Mouse (Mus musculus): ENCODE data around the gene Anp32e.

DNA sequence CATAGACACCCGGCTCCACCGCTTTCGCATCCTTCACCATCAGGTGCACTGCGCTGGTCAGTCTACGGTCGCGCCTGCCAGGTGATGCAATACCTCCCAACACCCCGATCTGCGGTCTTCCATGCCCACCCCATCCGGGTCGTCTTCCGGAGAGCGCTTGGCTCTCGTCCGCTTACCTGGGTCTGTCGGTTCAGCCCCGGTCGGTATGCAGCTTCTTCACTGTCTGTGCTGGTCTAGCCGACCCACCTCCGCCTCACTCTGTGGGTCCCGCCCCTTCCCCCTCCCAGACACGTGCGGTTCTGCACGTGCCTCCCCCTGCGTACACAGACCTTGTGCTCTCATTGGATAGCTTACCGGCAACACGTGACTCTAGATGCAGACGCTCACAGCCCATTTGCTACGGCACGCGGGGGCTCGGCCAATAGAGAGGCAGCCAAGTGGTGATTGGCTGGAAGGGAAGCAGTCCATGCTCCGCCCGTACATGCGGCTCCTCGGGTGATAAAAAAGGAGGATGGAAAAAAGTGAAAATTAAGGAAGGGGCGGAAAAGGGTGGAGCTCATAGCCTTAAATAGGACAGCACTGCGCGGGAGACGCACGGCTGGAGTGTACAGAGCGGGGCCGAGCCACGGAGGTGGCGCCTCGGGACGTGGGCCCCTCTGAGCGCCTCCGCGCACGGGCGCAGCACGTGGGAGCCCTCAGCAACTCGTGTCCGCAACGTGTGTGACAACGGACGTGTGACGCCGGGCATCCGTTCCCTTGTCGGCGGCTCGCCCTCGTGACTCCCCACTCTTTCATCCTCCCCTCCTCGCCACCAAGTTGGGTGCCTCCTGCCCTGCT is 46.8 kb upstream of the Anp32e start, which contains the start of gene Ciart:
- TF ChIP-seq GATA1 (IDR thresholded peaks at IDR 0.05; ENCODE audit: low read length) (no peak), TAL1 (IDR thresholded peaks at IDR 0.05; ENCODE audit: low read length) (no peak)
